Mouse (Mus musculus) embryonic fibroblast, embryonic 13.5 days (primary cell): ENCODE measurements around the gene Tln2. TPM values are rescaled to one million over a fixed set of nuclear protein-coding genes. Genes with fewer than 3 reads are reported as not detected.

Experiments used
- H3K27ac ChIP-seq: 2 replicates; pipeline ENCODE4 v1.5.1; 2012; ENCODE audit warnings: low read length, control low read depth, inconsistent platforms; ENCODE audit not compliant: insufficient read depth
- H3K4me1 ChIP-seq: 2 replicates; pipeline ENCODE4 v1.6.1; 2011; ENCODE audit warnings: low read length; ENCODE audit not compliant: control insufficient read depth, insufficient read depth
- H3K4me3 ChIP-seq: 2 replicates; pipeline ENCODE4 v1.5.1; 2011; ENCODE audit warnings: mild to moderate bottlenecking, control low read depth, low read length; ENCODE audit not compliant: insufficient read depth
- CTCF ChIP-seq: IDR thresholded peaks from 2 replicates; pipeline ENCODE4 v1.5.1; 2011; ENCODE audit warnings: mild to moderate bottlenecking, control low read depth, low read length, moderate library complexity, borderline replicate concordance; ENCODE audit not compliant: insufficient read depth
- POLR2A ChIP-seq: IDR thresholded peaks from 2 replicates; pipeline ENCODE4 v1.6.1; 2011; ENCODE audit warnings: low read depth, mild to moderate bottlenecking, control low read depth, low read length, moderate library complexity
- polyA plus RNA-seq: library from polyadenylated mRNA; stranded (reverse); fragments of >200 nt; gene quantifications from 2 replicates; pipeline ENCODE4 v1.2.4, GENCODE M21; 2011; ENCODE audit warnings: low read depth; ENCODE audit not compliant: missing spikeins, insufficient read length

The Tln2 gene
- polyA plus RNA-seq, 1 experiment, result 33.4 TPM

GRCm38 (mm10) chr9:67587111-67587510, 27.6 kb upstream of the Tln2 start:
- Histone ChIP-seq H3K4me3 (no peak overlapping the region), H3K27ac (no peak overlapping the region), H3K4me1 (peaks cover under 1% of the 10 kb centered on the region; the same call in 1 of the 2 replicates)
- TF ChIP-seq POLR2A (no peak), CTCF (no peak)

DNA sequence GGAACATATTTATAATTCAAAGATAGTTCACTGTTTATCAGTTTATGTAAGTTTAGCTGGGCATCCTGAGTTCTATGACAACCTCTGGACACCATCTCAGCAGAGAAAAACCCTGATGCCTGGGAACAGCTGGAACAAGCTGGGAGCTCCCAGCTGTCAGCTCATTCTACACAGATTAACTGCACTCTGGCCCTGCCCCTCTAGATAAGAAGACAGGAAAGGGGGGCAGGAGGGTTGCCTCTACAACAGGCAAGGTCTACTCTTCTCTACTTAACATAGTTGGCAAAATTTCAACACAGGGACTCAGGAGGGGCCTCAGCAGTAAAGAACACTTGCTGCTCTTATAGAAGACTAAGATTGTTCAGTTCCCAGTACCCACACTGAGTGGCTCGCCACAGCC, 27.0 kb upstream of the Tln2 start:
- Histone ChIP-seq H3K4me3 (no peak overlapping the region), H3K27ac (no peak overlapping the region), H3K4me1 (peaks cover 6% of the 10 kb centered on the region; the same call in 1 of the 2 replicates)
- TF ChIP-seq CTCF, result no peak
- TF ChIP-seq POLR2A, result no peak

GRCm38 (mm10) chr9:67584871-67585270, 25.4 kb upstream of the Tln2 start:
- Histone ChIP-seq H3K27ac (peak overlapping the region; percentile 67), H3K4me3 (no peak overlapping the region), H3K4me1 (peaks cover 6% of the 10 kb centered on the region; the same call in 1 of the 2 replicates)
- no peak for TF ChIP-seq CTCF
- no peak for TF ChIP-seq POLR2A

GRCm38 (mm10) chr9:67581581-67582280, 22.2 kb upstream of the Tln2 start:
- TF ChIP-seq POLR2A (no peak), CTCF (no peak)
- H3K4me1 ChIP-seq, result peaks cover 6% of the 10 kb centered on the region; the same call in 1 of the 2 replicates
- H3K4me3 ChIP-seq, result no peak overlapping the region
- H3K27ac ChIP-seq, result no peak overlapping the region

DNA sequence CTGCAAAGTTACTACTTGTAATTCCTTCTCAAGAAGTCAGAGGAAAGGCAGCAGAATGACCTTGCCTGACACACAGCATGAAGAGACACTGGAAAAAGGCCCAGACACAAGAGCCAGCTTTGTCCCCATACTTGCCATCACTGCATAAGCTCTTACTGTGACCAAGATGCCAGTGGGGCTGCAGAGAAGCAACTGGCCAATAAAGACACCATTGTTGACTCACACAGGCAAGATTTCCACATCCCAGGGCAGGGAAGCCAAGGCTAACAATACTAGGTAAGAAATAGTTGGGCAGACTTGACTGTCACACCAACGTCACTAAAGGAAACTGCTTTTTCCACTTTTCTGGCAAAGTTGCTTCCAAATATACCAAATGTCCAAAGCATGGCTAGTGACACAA, 20.0 kb upstream of the Tln2 start:
- TF ChIP-seq POLR2A (no peak), CTCF (no peak)
- peaks cover 10% of the 10 kb centered on the region; the same call in 1 of the 2 replicates for H3K4me1 ChIP-seq
- no peak overlapping the region for H3K27ac ChIP-seq
- H3K4me3 ChIP-seq, result no peak overlapping the region

DNA sequence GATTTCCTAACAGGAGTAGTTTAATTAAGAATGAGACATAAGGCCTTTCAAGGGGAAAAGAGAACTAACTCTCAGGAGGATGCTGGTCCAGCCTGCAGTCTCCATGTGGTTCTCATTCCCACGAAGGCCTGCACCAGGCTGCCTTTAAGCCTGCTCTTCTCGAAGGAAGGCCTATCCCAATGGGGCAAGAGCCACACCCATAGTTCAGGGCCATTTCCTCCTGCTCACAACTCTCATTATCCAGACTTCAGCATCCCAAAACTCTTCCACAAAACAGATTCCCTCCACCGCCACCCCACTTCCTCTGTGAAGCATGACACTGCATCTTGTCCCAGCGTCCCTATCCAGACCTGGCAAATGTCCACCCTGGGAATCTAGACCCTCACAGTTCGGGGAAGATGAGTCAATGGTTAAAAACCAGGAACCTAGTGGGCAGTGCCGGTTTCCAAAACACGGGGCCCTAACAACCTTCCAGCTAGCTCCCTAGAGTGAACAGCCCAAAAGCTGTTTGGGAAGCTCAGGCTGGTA, 15.3 kb upstream of the Tln2 start:
- Histone ChIP-seq H3K4me1 (peaks cover 17% of the 10 kb centered on the region), H3K4me3 (no peak overlapping the region), H3K27ac (peak overlapping the region; percentile 92)
- TF ChIP-seq POLR2A (no peak), CTCF (no peak)

GRCm38 (mm10) chr9:67573683-67573979, 14.1 kb upstream of the Tln2 start:
- no peak overlapping the region for H3K4me3 ChIP-seq
- no peak for TF ChIP-seq CTCF
- no peak for TF ChIP-seq POLR2A
- peak overlapping the region; percentile 92 for H3K27ac ChIP-seq
- peaks cover 17% of the 10 kb centered on the region for H3K4me1 ChIP-seq

DNA sequence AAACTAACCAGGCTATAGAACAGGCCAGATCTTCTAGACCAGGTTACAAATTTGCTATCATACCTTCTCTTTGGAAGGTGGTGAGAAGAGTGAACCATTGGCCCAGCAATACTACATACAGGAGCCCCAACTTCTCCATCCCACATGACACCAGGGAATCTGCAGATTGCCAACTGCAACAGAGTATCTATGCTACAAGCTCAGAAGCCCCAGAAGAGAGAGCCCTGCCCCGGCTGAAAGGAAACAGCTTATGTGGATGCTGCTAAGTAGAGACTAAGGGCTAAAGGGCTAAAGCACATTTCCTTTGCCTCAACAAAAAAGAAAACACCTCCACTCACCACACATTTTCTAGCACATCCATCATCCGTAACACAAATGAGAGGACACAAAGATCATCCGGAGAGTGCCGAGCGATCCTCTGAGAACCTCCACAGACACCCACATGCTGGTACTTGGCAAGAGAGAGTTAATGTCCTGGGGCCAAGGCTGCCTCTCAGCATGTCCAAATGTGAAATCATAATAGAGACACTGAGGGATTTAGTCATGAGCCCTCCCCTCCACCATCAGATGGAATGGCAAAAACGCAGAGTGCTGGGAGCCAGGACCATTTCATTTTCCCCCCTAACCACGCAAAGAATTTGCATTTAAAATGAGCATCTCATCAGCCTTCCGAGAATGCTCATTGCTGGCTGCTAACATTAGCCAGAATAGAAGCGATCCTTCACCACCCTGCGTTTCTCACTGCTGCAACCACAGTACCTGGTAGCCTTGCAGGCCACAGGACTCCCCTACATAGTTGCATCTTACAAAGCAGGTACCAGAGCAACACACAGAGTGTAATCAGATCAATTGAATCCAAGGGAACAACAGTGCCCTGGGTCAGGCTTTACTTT, 13.5 kb upstream of the Tln2 start:
- Histone ChIP-seq H3K4me1 (peaks cover 18% of the 10 kb centered on the region), H3K4me3 (peak overlapping the region; percentile 23; the same call in 1 of the 2 replicates), H3K27ac (peak overlapping the region; percentile 92)
- no peak for TF ChIP-seq CTCF
- no peak for TF ChIP-seq POLR2A

- TF ChIP-seq POLR2A (no peak), CTCF (no peak)
Measured at GRCm38 (mm10) chr9:67565801-67566258, 6.3 kb upstream of the Tln2 start.

More at GRCm38 (mm10) chr9:67565801-67566258, 6.3 kb upstream of the Tln2 start:
- peak overlapping the region; percentile 92 for H3K27ac ChIP-seq
- H3K4me1 ChIP-seq, result peaks cover 8% of the 10 kb centered on the region; the same call in 1 of the 2 replicates
- H3K4me3 ChIP-seq, result no peak overlapping the region
